Mouse (Mus musculus) urinary bladder, postnatal 25 days (tissue): ENCODE results near the gene Olfm3.

Source experiments
- DNase-seq: peaks from one replicate; pipeline ENCODE4 v3.0.0; 2022; ENCODE audit warnings: low spot score

Gene Olfm3

GRCm38 (mm10) chr3:115080428-115081181, 176.7 kb downstream of the Olfm3 start:
- no peak for DNase-seq

- no peak for DNase-seq
Observed at GRCm38 (mm10) chr3:115081371-115081770, 177.5 kb downstream of the Olfm3 start.

GRCm38 (mm10) chr3:115082947-115083346, 179.1 kb downstream of the Olfm3 start:
- no peak for DNase-seq

GRCm38 (mm10) chr3:115088281-115088680, 184.4 kb downstream of the Olfm3 start:
- no peak for DNase-seq

GRCm38 (mm10) chr3:115090670-115091069, 186.8 kb downstream of the Olfm3 start:
- DNase-seq, result no peak

GRCm38 (mm10) chr3:115095496-115095895, 191.6 kb downstream of the Olfm3 start:
- no peak for DNase-seq

- no peak for DNase-seq
Observed at GRCm38 (mm10) chr3:115099590-115099989, 195.7 kb downstream of the Olfm3 start.

- DNase-seq, result no peak
Observed at GRCm38 (mm10) chr3:115104155-115104801, 200.4 kb downstream of the Olfm3 start.

GRCm38 (mm10) chr3:115104802-115105493, 201.1 kb downstream of the Olfm3 start:
- DNase-seq, result no peak

- no peak for DNase-seq
Observed at GRCm38 (mm10) chr3:115145722-115146121, 241.8 kb downstream of the Olfm3 start.

GRCm38 (mm10) chr3:115146244-115146643, 242.4 kb downstream of the Olfm3 start:
- DNase-seq, result no peak

GRCm38 (mm10) chr3:115158903-115159473, 255.1 kb downstream of the Olfm3 start:
- no peak for DNase-seq

GRCm38 (mm10) chr3:115174625-115175024, 270.7 kb downstream of the Olfm3 start:
- no peak for DNase-seq
